Comparison of ENCODE assay signal across 7 mouse cellular contexts in the genomic region with DNA sequence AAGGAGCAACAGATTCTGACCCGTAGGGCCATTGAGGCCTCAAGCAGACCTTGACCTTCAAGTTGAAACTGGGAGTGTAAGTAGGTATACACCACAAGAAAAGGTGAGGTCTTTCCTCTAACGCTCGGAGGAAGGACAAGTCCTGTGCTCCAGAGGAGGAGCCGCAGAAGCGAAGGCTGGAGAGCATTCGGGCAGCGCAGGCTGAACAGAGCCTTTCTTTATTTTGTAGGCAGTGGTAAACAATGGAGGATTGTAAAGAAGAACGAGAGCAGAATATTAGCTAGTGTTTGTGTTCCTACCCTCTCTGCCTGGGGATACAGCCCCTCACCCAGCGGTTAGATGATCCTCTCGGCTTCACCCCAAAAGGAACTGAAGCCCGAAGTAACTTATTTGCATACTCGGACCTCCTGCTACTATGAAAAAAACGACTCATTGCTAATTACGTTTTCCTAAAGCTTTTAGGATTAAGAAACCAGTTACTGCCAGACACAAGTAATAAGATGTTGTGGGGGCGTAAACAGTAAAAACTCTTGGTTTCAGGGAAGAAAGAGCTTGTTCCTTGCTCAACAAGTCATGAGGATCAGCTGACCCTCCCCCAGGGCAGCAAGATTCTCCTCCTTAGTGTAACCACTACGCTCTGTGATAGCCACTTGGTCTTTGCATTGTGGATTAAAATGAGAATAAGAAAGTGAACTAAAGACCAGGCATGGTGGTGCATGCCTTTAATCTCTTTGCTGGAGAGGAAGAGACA. TPM values are rescaled to one million over a fixed set of nuclear protein-coding genes. Genes with fewer than 3 reads are reported as not detected.
DNase-seq lines count a peak whose midpoint lies in the region; ATAC-seq and TF ChIP-seq lines count a peak whose summit lies in the region.

No protein-coding gene starts in this region.

- H3K27me3 ChIP-seq in hindbrain, embryonic 12.5 days = no peaks in the 10 kb centered on the region

- H3K27ac ChIP-seq in hindbrain, embryonic 12.5 days = peak overlapping the region; percentile 97
- H3K27ac ChIP-seq in macrophage = peak overlapping the region; percentile 75

- peaks cover 5% of the 10 kb centered on the region for H3K4me1 ChIP-seq in lung, adult 2 months (ENCODE audit: control insufficient read depth, insufficient read depth, low read length)
- H3K4me1 ChIP-seq in hindbrain, embryonic 12.5 days = peaks cover 37% of the 10 kb centered on the region

- 56% methylated on average over 16 of the region's 16 CpGs for WGBS in lung, adult 2 months
- WGBS in hindbrain, embryonic 12.5 days = 16% methylated on average over 16 of the region's 16 CpGs
- WGBS in macrophage (ENCODE audit: missing documents) = 34% methylated on average over 16 of the region's 16 CpGs

- ATAC-seq in hindbrain, embryonic 12.5 days (ENCODE audit: low FRiP score) = no peak

- H3K4me3 ChIP-seq in lung, adult 2 months (replicated peaks; ENCODE audit: extremely low read depth, low read depth, low read length) = no peak overlapping the region
- H3K4me3 ChIP-seq in hindbrain, embryonic 12.5 days = no peak overlapping the region
- no peak overlapping the region; the same call in 1 of the 2 replicates for H3K4me3 ChIP-seq in macrophage (ENCODE audit: inconsistent target)

- peak; percentile 25 for DNase-seq in lung, adult 2 months
- DNase-seq in lung, postnatal 10 days = no peak
- DNase-seq in c-Kit-positive CD71-positive TER-119-positive erythroid progenitor cells, embryonic 14.5 days (ENCODE audit: low spot score) = peak; percentile 37
- DNase-seq in left cerebral cortex, adult 11 months (ENCODE audit: low spot score) = no peak
- DNase-seq in frontal cortex, postnatal 25 days (ENCODE audit: low spot score in 2 of 2) = no peak

- 0 out of 2 replicates have a peak, but pooled peaks have one; percentile 6 for TF ChIP-seq POLR2A in lung, adult 2 months (IDR thresholded peaks at IDR 0.05; ENCODE audit: borderline replicate concordance, extremely low read depth, low read depth, low read length)

- no peaks in the 10 kb centered on the region for H3K9me3 ChIP-seq in hindbrain, embryonic 12.5 days (replicated peaks)

- TF ChIP-seq CTCF in lung, adult 2 months (IDR thresholded peaks at IDR 0.05; ENCODE audit: insufficient read depth, low read length) = no peak

- peak overlapping the region; percentile 21 for H3K4me2 ChIP-seq in hindbrain, embryonic 12.5 days (replicated peaks)

- no peak overlapping the region for H3K9ac ChIP-seq in hindbrain, embryonic 12.5 days

- peaks cover 33% of the 10 kb centered on the region for H3K79me2 ChIP-seq in macrophage (ENCODE audit: inconsistent target)

- no peaks in the 10 kb centered on the region for H3K36me3 ChIP-seq in hindbrain, embryonic 12.5 days
- H3K36me3 ChIP-seq in macrophage (ENCODE audit: inconsistent target) = no peaks in the 10 kb centered on the region

RNA-seq across cellular contexts. Expression of gene Ppp1r15b, which starts 1.3 kb away (rescaled TPM):
- polyA plus RNA-seq in lung, adult 2 months (2012; rRNA removed) = 24.2 and 26.5 TPM in 2 replicates
- 49.1 and 53.4 TPM in 2 replicates for polyA plus RNA-seq in hindbrain, embryonic 12.5 days (2016; fragmentation: Nextera tagmentation; extraction: Ambion mirVana)
- 100 to 1,000 TPM in 6 of 26 experiments, 10 to 100 TPM in 20; 28.2 to 162 (median 79.5) TPM for total RNA-seq in macrophage (2018; cell fraction: chromatin; rRNA removed)
- total RNA-seq in macrophage (2018; cell fraction: cytosol; rRNA removed) = 100 to 1,000 TPM in 3 of 26 experiments, 10 to 100 TPM in 23; 50.0 to 199 (median 78.2) TPM
- total RNA-seq in macrophage (2018; cell fraction: nucleus; rRNA removed) = 100 to 1,000 TPM in 16 of 26 experiments, 10 to 100 TPM in 10; 43.6 to 286 (median 150) TPM
- polyA plus RNA-seq in macrophage (2018) = 26.8 to 38.2 TPM (median 32.7 TPM) in 3 replicates

RNA-seq across cellular contexts. Expression of gene Plekha6, which starts 34.4 kb away (rescaled TPM):
- polyA plus RNA-seq in lung, adult 2 months (2012; rRNA removed) = 38.4 and 39.4 TPM in 2 replicates
- polyA plus RNA-seq in hindbrain, embryonic 12.5 days (2016; fragmentation: Nextera tagmentation; extraction: Ambion mirVana) = 25.8 and 29.1 TPM in 2 replicates
- 1 to 10 TPM in 4 of 26 experiments, under 1 TPM in 9, not detected in 13; 0.15 to 4.0 (median 0.74) TPM for total RNA-seq in macrophage (2018; cell fraction: chromatin; rRNA removed)
- under 1 TPM in 15 of 26 experiments, not detected in 11; 0.03 to 0.26 (median 0.09) TPM for total RNA-seq in macrophage (2018; cell fraction: cytosol; rRNA removed)
- total RNA-seq in macrophage (2018; cell fraction: nucleus; rRNA removed) = 1 to 10 TPM in 2 of 26 experiments, under 1 TPM in 8, not detected in 16; 0.16 to 2.6 (median 0.42) TPM
- polyA plus RNA-seq in macrophage (2018) = not detected in 3 replicates

Comparison
In these comparisons a context has a peak if more than half of its experiments do, and no peak if none do; other contexts are left out.
1. DNase-seq: peak in lung, adult 2 months (single experiment) and c-Kit-positive CD71-positive TER-119-positive erythroid progenitor cells, embryonic 14.5 days (single experiment); none in lung, postnatal 10 days (single experiment), left cerebral cortex, adult 11 months (single experiment) and frontal cortex, postnatal 25 days (0 of 2).
2. RNA of gene Plekha6, which starts 34.4 kb away (polyA plus RNA-seq): 38.4 to 39.4 TPM in lung, adult 2 months and 25.8 to 29.1 TPM in hindbrain, embryonic 12.5 days; not detected in macrophage; every median in the first group is over 10 times any median in the second.